Mouse (Mus musculus): Measurements from ENCODE around the gene Ttc41. TPM values are rescaled to one million over a fixed set of nuclear protein-coding genes. Genes with fewer than 3 reads are reported as not detected.

Ttc41 gene
- polyA plus RNA-seq, 1 experiment, result 30.1 TPM

DNA sequence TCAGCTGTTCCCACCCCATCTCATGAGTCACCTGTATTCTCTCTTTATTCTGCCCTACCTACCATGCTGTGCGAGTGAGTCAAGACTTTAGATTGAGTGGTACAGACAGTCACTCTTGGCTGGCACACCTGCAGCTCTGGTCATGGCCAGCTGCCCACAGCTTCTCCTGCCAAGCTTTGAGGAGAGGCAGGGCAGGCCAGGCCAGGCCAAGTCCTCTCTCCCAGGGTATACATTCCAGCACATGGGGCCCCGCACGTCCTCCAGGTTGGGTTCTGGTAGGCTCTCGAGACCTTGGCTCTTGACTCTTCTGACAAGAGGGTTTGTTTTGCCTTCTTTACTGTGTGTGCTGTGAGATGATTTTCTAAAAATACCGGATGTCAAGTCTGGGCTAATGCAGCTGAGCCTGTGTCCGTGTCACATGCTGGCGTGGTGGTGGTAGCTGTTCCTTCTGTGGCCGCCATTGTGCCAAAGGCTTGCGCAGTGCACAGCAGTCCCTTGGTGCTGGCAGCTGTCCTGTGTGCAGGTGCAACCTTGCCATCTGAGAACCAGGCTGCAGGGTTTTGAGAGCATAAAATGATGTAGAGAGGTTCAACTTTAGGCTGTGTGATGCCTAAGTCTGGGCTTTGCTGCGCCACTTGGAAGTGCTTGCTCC, 120.4 kb downstream of the Ttc41 start:
- H3K4me1 ChIP-seq (ENCODE audit: control insufficient read depth, insufficient read depth, low read length), result no peaks in the 10 kb centered on the region
- no peak overlapping the region for H3K27ac ChIP-seq (ENCODE audit: control insufficient read depth, insufficient read depth, low read depth, low read length)
- TF ChIP-seq POLR2A (IDR thresholded peaks at IDR 0.05; ENCODE audit: control insufficient read depth, low read depth, low read length), result no peak
- no peak for TF ChIP-seq CTCF (IDR thresholded peaks at IDR 0.05; ENCODE audit: control insufficient read depth, insufficient read depth, insufficient replicate concordance, low read depth, low read length)
- H3K27me3 ChIP-seq (ENCODE audit: control insufficient read depth, insufficient read depth, low read length), result no peaks in the 10 kb centered on the region
- H3K36me3 ChIP-seq (ENCODE audit: control insufficient read depth, insufficient read depth, low read length), result no peaks in the 10 kb centered on the region; the same call in 1 of the 2 replicates
- no peak overlapping the region for H3K4me3 ChIP-seq (ENCODE audit: control insufficient read depth, low read depth, low read length)

Other genes starting within 250 kb of the Ttc41 start
- gene Syn3, start 206.9 kb upstream of the Ttc41 start, polyA plus RNA-seq (2012; rRNA removed), result 0.47 and 0.84 TPM in 2 replicates
- 107 and 172 TPM in 2 replicates for gene Hsp90b1, start 302 bp upstream of the Ttc41 start, polyA plus RNA-seq (2012; rRNA removed)
- not detected in 2 replicates for gene Gm49358, start 58.2 kb downstream of the Ttc41 start, polyA plus RNA-seq (2012; rRNA removed)
- gene Nt5dc3, start 73.2 kb downstream of the Ttc41 start, polyA plus RNA-seq (2012; rRNA removed), result 7.0 and 7.7 TPM in 2 replicates